ENCODE assay signal across 10 mouse cellular contexts in genomic region chr17:32789244-32789643, GRCm38 (mm10). TPM values are rescaled to one million over a fixed set of nuclear protein-coding genes. Genes with fewer than 3 reads are reported as not detected.
DNase-seq lines count a peak whose midpoint lies in the region; ATAC-seq lines count a peak whose summit lies in the region.
"Had no signal": no experiment of that assay in that cellular context is flagged by ENCODE, and none has a peak within 500 bp of the region (broad histone marks: within the 10 kb centered on the region; RNA-seq: fewer than 3 reads in every experiment).

No protein-coding gene starts in this region.

- DNase-seq in heart, adult 8-10 months (ENCODE audit: low spot score): no peak
- no peak for DNase-seq in ovary, adult 18-20 months (ENCODE audit: low spot score)
- no peak for DNase-seq in frontal cortex, adult 2 months (ENCODE audit: extremely low spot score in 1 of 2, low spot score in 1 of 2)
- DNase-seq: cerebellum, postnatal 14 days had no signal

- H3K9me3 ChIP-seq in heart, embryonic 15.5 days (replicated peaks): no peaks in the 10 kb centered on the region
- no peaks in the 10 kb centered on the region for H3K9me3 ChIP-seq in midbrain, embryonic 12.5 days
- H3K9me3 ChIP-seq in midbrain, embryonic 15.5 days: no peaks in the 10 kb centered on the region
- no peaks in the 10 kb centered on the region for H3K9me3 ChIP-seq in hindbrain, embryonic 15.5 days
- H3K9me3 ChIP-seq in stomach, embryonic 16.5 days (replicated peaks; ENCODE audit: control insufficient read depth, low read length): no peaks in the 10 kb centered on the region

- peaks cover 23% of the 10 kb centered on the region for H3K4me1 ChIP-seq in heart, embryonic 15.5 days (replicated peaks)
- H3K4me1 ChIP-seq in midbrain, embryonic 12.5 days: peaks cover 24% of the 10 kb centered on the region
- peaks cover 28% of the 10 kb centered on the region for H3K4me1 ChIP-seq in midbrain, embryonic 15.5 days
- H3K4me1 ChIP-seq in hindbrain, embryonic 15.5 days (replicated peaks): peaks cover 28% of the 10 kb centered on the region
- H3K4me1 ChIP-seq in stomach, embryonic 16.5 days (ENCODE audit: control insufficient read depth, insufficient read depth, low read length): peaks cover 11% of the 10 kb centered on the region

- peak overlapping the region; percentile 71 for H3K4me2 ChIP-seq in heart, embryonic 15.5 days
- no peak overlapping the region for H3K4me2 ChIP-seq in midbrain, embryonic 12.5 days (replicated peaks)
- H3K4me2 ChIP-seq in midbrain, embryonic 15.5 days: no peak overlapping the region
- peak overlapping the region; percentile 72; the same call in 1 of the 2 replicates for H3K4me2 ChIP-seq in hindbrain, embryonic 15.5 days
- peak overlapping the region; percentile 53; the same call in 1 of the 2 replicates for H3K4me2 ChIP-seq in stomach, embryonic 16.5 days (ENCODE audit: low read depth, low read length)

- no peak for ATAC-seq in heart, embryonic 15.5 days (replicated peaks; ENCODE audit: insufficient number of reproducible peaks, insufficient read depth, low FRiP score, low read depth)
- ATAC-seq in midbrain, embryonic 12.5 days (ENCODE audit: low FRiP score, low read depth): no peak
- ATAC-seq in midbrain, embryonic 15.5 days (replicated peaks): no peak
- ATAC-seq in hindbrain, embryonic 15.5 days (ENCODE audit: low FRiP score, low read depth): no peak
- no peak for ATAC-seq in stomach, embryonic 16.5 days (ENCODE audit: insufficient read depth, low FRiP score)

- no peak overlapping the region for H3K27ac ChIP-seq in heart, embryonic 15.5 days
- no peak overlapping the region for H3K27ac ChIP-seq in midbrain, embryonic 12.5 days (replicated peaks)
- H3K27ac ChIP-seq in midbrain, embryonic 15.5 days: no peak overlapping the region
- no peak overlapping the region for H3K27ac ChIP-seq in hindbrain, embryonic 15.5 days (replicated peaks)
- H3K27ac ChIP-seq in stomach, embryonic 16.5 days (ENCODE audit: low read length): no peak overlapping the region

- H3K4me3 ChIP-seq in heart, embryonic 15.5 days: no peak overlapping the region
- peak overlapping the region; percentile 95; the same call in 1 of the 2 replicates for H3K4me3 ChIP-seq in midbrain, embryonic 12.5 days
- no peak overlapping the region for H3K4me3 ChIP-seq in midbrain, embryonic 15.5 days
- no peak overlapping the region for H3K4me3 ChIP-seq in hindbrain, embryonic 15.5 days
- H3K4me3 ChIP-seq in stomach, embryonic 16.5 days (replicated peaks; ENCODE audit: low read length): no peak overlapping the region

- H3K9ac ChIP-seq in heart, embryonic 15.5 days: no peak overlapping the region
- no peak overlapping the region for H3K9ac ChIP-seq in midbrain, embryonic 12.5 days (replicated peaks)
- no peak overlapping the region for H3K9ac ChIP-seq in midbrain, embryonic 15.5 days
- H3K9ac ChIP-seq in hindbrain, embryonic 15.5 days: no peak overlapping the region
- no peak overlapping the region for H3K9ac ChIP-seq in stomach, embryonic 16.5 days (ENCODE audit: low read length)

- 77% methylated on average over 8 of the region's 8 CpGs for WGBS in heart, embryonic 15.5 days
- WGBS in midbrain, embryonic 12.5 days: 75% methylated on average over 8 of the region's 8 CpGs
- WGBS in midbrain, embryonic 15.5 days: 76% methylated on average over 8 of the region's 8 CpGs
- WGBS in hindbrain, embryonic 15.5 days: 76% methylated on average over 8 of the region's 8 CpGs
- 76% methylated on average over 8 of the region's 8 CpGs for WGBS in stomach, embryonic 16.5 days

- no peaks in the 10 kb centered on the region for H3K27me3 ChIP-seq in heart, embryonic 15.5 days
- no peaks in the 10 kb centered on the region for H3K27me3 ChIP-seq in midbrain, embryonic 12.5 days
- H3K27me3 ChIP-seq in midbrain, embryonic 15.5 days (replicated peaks): no peaks in the 10 kb centered on the region
- H3K27me3 ChIP-seq in hindbrain, embryonic 15.5 days: no peaks in the 10 kb centered on the region
- no peaks in the 10 kb centered on the region for H3K27me3 ChIP-seq in stomach, embryonic 16.5 days (ENCODE audit: control insufficient read depth, insufficient read depth, low read length)

- H3K36me3 ChIP-seq in heart, embryonic 15.5 days: peaks cover 8% of the 10 kb centered on the region
- H3K36me3 ChIP-seq in midbrain, embryonic 12.5 days: peaks cover 19% of the 10 kb centered on the region
- H3K36me3 ChIP-seq in midbrain, embryonic 15.5 days (replicated peaks): peaks cover 4% of the 10 kb centered on the region; the same call in 1 of the 2 replicates
- H3K36me3 ChIP-seq in hindbrain, embryonic 15.5 days: peaks cover 21% of the 10 kb centered on the region
- peaks cover 1% of the 10 kb centered on the region; the same call in 1 of the 2 replicates for H3K36me3 ChIP-seq in stomach, embryonic 16.5 days (ENCODE audit: control insufficient read depth, insufficient read depth, low read length)

RNA-seq across cellular contexts. Expression of gene Zfp871, which starts 1.2 kb away (rescaled TPM):
- 18.1 and 20.5 TPM in 2 replicates for polyA plus RNA-seq in heart, embryonic 15.5 days (2015; fragmentation: Nextera tagmentation; extraction: Ambion mirVana)
- 10 to 100 TPM; 28.7 to 30.8 (median 29.3) TPM for total RNA-seq in heart, adult 8-10 months (2022)
- polyA plus RNA-seq in midbrain, embryonic 12.5 days (2016; fragmentation: Nextera tagmentation; extraction: Ambion mirVana): 52.0 and 55.5 TPM in 2 replicates
- polyA plus RNA-seq in midbrain, embryonic 15.5 days (2015; fragmentation: Nextera tagmentation; extraction: Ambion mirVana): 48.1 and 48.6 TPM in 2 replicates
- 35.7 and 36.2 TPM in 2 replicates for polyA plus RNA-seq in hindbrain, embryonic 15.5 days (2015; fragmentation: Nextera tagmentation; extraction: Ambion mirVana)
- 23.6 and 30.6 TPM in 2 replicates for polyA plus RNA-seq in stomach, embryonic 16.5 days (2015; fragmentation: Nextera tagmentation; extraction: Ambion mirVana)
- 30.6 and 31.8 TPM in 2 replicates for polyA plus RNA-seq in frontal cortex, adult 2 months (2012; rRNA removed)

RNA-seq across cellular contexts. Expression of gene Zfp811, which starts 20.5 kb away (rescaled TPM):
- polyA plus RNA-seq in heart, embryonic 15.5 days (2015; fragmentation: Nextera tagmentation; extraction: Ambion mirVana): 1.1 and 1.3 TPM in 2 replicates
- total RNA-seq in heart, adult 8-10 months (2022): under 1 TPM; 0.16 to 0.38 (median 0.25) TPM
- polyA plus RNA-seq in midbrain, embryonic 12.5 days (2016; fragmentation: Nextera tagmentation; extraction: Ambion mirVana): 53.5 and 57.9 TPM in 2 replicates
- 69.5 and 73.5 TPM in 2 replicates for polyA plus RNA-seq in midbrain, embryonic 15.5 days (2015; fragmentation: Nextera tagmentation; extraction: Ambion mirVana)
- polyA plus RNA-seq in hindbrain, embryonic 15.5 days (2015; fragmentation: Nextera tagmentation; extraction: Ambion mirVana): 47.0 and 50.7 TPM in 2 replicates
- 4.5 and 4.8 TPM in 2 replicates for polyA plus RNA-seq in stomach, embryonic 16.5 days (2015; fragmentation: Nextera tagmentation; extraction: Ambion mirVana)
- 10.1 and 11.5 TPM in 2 replicates for polyA plus RNA-seq in frontal cortex, adult 2 months (2012; rRNA removed)
- total RNA-seq: megakaryocyte progenitor cell, adult 5-6 weeks had no signal

RNA-seq across cellular contexts. Expression of gene Zfp799, which starts 40.8 kb away (rescaled TPM):
- polyA plus RNA-seq in heart, embryonic 15.5 days (2015; fragmentation: Nextera tagmentation; extraction: Ambion mirVana): 6.2 and 8.2 TPM in 2 replicates
- total RNA-seq in heart, adult 8-10 months (2022): 10 to 100 TPM in 2 of 4 experiments, 1 to 10 TPM in 2; 5.9 to 12.0 (median 9.9) TPM
- polyA plus RNA-seq in midbrain, embryonic 12.5 days (2016; fragmentation: Nextera tagmentation; extraction: Ambion mirVana): 18.6 and 20.4 TPM in 2 replicates
- polyA plus RNA-seq in midbrain, embryonic 15.5 days (2015; fragmentation: Nextera tagmentation; extraction: Ambion mirVana): 19.2 and 22.2 TPM in 2 replicates
- 17.9 and 18.4 TPM in 2 replicates for polyA plus RNA-seq in hindbrain, embryonic 15.5 days (2015; fragmentation: Nextera tagmentation; extraction: Ambion mirVana)
- polyA plus RNA-seq in stomach, embryonic 16.5 days (2015; fragmentation: Nextera tagmentation; extraction: Ambion mirVana): 7.9 and 9.4 TPM in 2 replicates
- polyA plus RNA-seq in frontal cortex, adult 2 months (2012; rRNA removed): 13.1 and 14.0 TPM in 2 replicates

Comparison
In these comparisons a context has a peak if more than half of its experiments do, and no peak if none do; other contexts are left out.
1. H3K4me2 ChIP-seq: peak in heart, embryonic 15.5 days (single experiment), hindbrain, embryonic 15.5 days (single experiment) and stomach, embryonic 16.5 days (single experiment); none in midbrain, embryonic 12.5 days (single experiment) and midbrain, embryonic 15.5 days (single experiment).